Comparison of ENCODE assay signal across 25 mouse cellular contexts in genomic region chr16:8993521-8994250, GRCm38 (mm10).
DNase-seq lines count a peak whose midpoint lies in the region; ATAC-seq and TF ChIP-seq lines count a peak whose summit lies in the region.
"Had no signal": no experiment of that assay in that cellular context is flagged by ENCODE, and none has a peak within 500 bp of the region (broad histone marks: within the 10 kb centered on the region; RNA-seq: fewer than 3 reads in every experiment).

No protein-coding gene starts in this region.

- no peak for TF ChIP-seq POLR2A in cortical plate, adult 2 months (IDR thresholded peaks at IDR 0.05; ENCODE audit: extremely low read depth, insufficient read depth, low read length)

- H3K4me3 ChIP-seq in cortical plate, adult 2 months (ENCODE audit: insufficient read depth, low read length), result no peak overlapping the region
- no peak overlapping the region for H3K4me3 ChIP-seq in midbrain, embryonic 16.5 days (ENCODE audit: low read depth, low read length)
- H3K4me3 ChIP-seq: erythroblast, embryonic 14.5 days; forebrain, embryonic 13.5 days; hindbrain, embryonic 10.5 days; midbrain, embryonic 15.5 days had no signal

- H3K9me3 ChIP-seq in midbrain, embryonic 16.5 days (replicated peaks; ENCODE audit: control insufficient read depth, low read length, poor library complexity, severe bottlenecking), result peaks cover 5% of the 10 kb centered on the region; the same call in 1 of the 2 replicates
- H3K9me3 ChIP-seq: forebrain, embryonic 13.5 days; G1E; midbrain, embryonic 15.5 days had no signal

- peaks cover 4% of the 10 kb centered on the region; the same call in 1 of the 2 replicates for H3K4me1 ChIP-seq in cortical plate, adult 2 months (ENCODE audit: control insufficient read depth, insufficient read depth, low read length)
- no peaks in the 10 kb centered on the region for H3K4me1 ChIP-seq in midbrain, embryonic 16.5 days (ENCODE audit: control insufficient read depth, insufficient read depth, low read length)
- H3K4me1 ChIP-seq: forebrain, embryonic 13.5 days; hindbrain, embryonic 10.5 days; midbrain, embryonic 15.5 days had no signal

- H3K9ac ChIP-seq in midbrain, embryonic 16.5 days (ENCODE audit: low read depth, low read length), result no peak overlapping the region
- H3K9ac ChIP-seq: forebrain, embryonic 13.5 days; midbrain, embryonic 15.5 days had no signal

- WGBS in midbrain, embryonic 16.5 days, result 90% methylated on average over 7 of the region's 7 CpGs

- no peak for TF ChIP-seq CTCF in cortical plate, adult 2 months (IDR thresholded peaks at IDR 0.05; ENCODE audit: extremely low read depth, insufficient read depth, low read length)

- peak overlapping the region; percentile 86 for H3K27ac ChIP-seq in cortical plate, adult 2 months (ENCODE audit: insufficient read depth, low read length)
- H3K27ac ChIP-seq in midbrain, embryonic 16.5 days (ENCODE audit: low read length), result no peak overlapping the region
- H3K27ac ChIP-seq: forebrain, embryonic 13.5 days; hindbrain, embryonic 10.5 days; hindbrain, postnatal 0 days; kidney, postnatal 0 days; midbrain, embryonic 15.5 days had no signal

- H3K27me3 ChIP-seq in midbrain, embryonic 16.5 days (ENCODE audit: control insufficient read depth, insufficient read depth, low read depth, low read length), result no peaks in the 10 kb centered on the region
- H3K27me3 ChIP-seq: forebrain, embryonic 13.5 days; midbrain, embryonic 15.5 days had no signal

- DNase-seq in layer of hippocampus, adult 11-12 months (ENCODE audit: low spot score), result peak; percentile 68
- no peak for DNase-seq in layer of hippocampus, postnatal 10 days (ENCODE audit: low spot score in 2 of 2)
- peak; percentile 93 for DNase-seq in layer of hippocampus, adult 9-11 months
- peak; percentile 59 to 96 for DNase-seq in left cerebral cortex, postnatal 25 days (ENCODE audit: low spot score in 2 of 2)
- DNase-seq in thymus, postnatal 10 days (ENCODE audit: low spot score in 2 of 2), result no peak
- no peak for DNase-seq in embryo, embryonic 11 days
- DNase-seq: adrenal gland, postnatal 10 days; cerebellum, adult 11 months; cerebellum, postnatal 36 days; gastrocnemius, postnatal 36 days; kidney, adult 11 months; lung, adult 18-20 months; lung, postnatal 14 days; spleen, adult 18-20 months had no signal

- H3K36me3 ChIP-seq in midbrain, embryonic 16.5 days (ENCODE audit: control insufficient read depth, insufficient read depth, low read length), result no peaks in the 10 kb centered on the region
- H3K36me3 ChIP-seq: G1E; hindbrain, embryonic 10.5 days; midbrain, embryonic 15.5 days had no signal

- intact Hi-C loops in left cerebral cortex, postnatal 25 days (cut with DNase I), result no loop called here

- ATAC-seq in midbrain, embryonic 16.5 days, result no peak
- ATAC-seq: activated CD4-positive, CD25-positive, alpha-beta regulatory T cell, adult 4 months; forebrain, embryonic 13.5 days; hindbrain, postnatal 0 days; midbrain, embryonic 15.5 days had no signal

- no peak overlapping the region for H3K4me2 ChIP-seq in midbrain, embryonic 16.5 days (ENCODE audit: low read length)
- H3K4me2 ChIP-seq: forebrain, embryonic 13.5 days; liver, embryonic 11.5 days; midbrain, embryonic 15.5 days had no signal

Comparison
In these comparisons a context has a peak if more than half of its experiments do, and no peak if none do; other contexts are left out.
1. DNase-seq: peak in layer of hippocampus, adult 11-12 months (single experiment), layer of hippocampus, adult 9-11 months (single experiment) and left cerebral cortex, postnatal 25 days (2 of 2); none in layer of hippocampus, postnatal 10 days (0 of 2), thymus, postnatal 10 days (0 of 2) and embryo, embryonic 11 days (single experiment).